Mouse (Mus musculus): Measurements from ENCODE around the gene Cela2a.
"Not testable (repeated sequence)": the region's sequence is repeated elsewhere in the genome, so short reads cannot be mapped to it uniquely, and the experiment has no call there.

Gene Cela2a

GRCm38 (mm10) chr4:141781201-141781985 lies 44.6 kb downstream of the Cela2a start:
- no peaks in the 10 kb centered on the region for H3K27me3 ChIP-seq (ENCODE audit: control insufficient read depth, insufficient read depth, low read length, poor library complexity, severe bottlenecking)
- peaks cover 17% of the 10 kb centered on the region; the same call in 1 of the 2 replicates for H3K36me3 ChIP-seq (ENCODE audit: control insufficient read depth, insufficient read depth, low read length, poor library complexity, severe bottlenecking)
- DNase-seq (ENCODE audit: low read depth, low spot score): no peak

- no peak for DNase-seq (ENCODE audit: low read depth, low spot score)
- no peaks in the 10 kb centered on the region for H3K27me3 ChIP-seq (ENCODE audit: control insufficient read depth, insufficient read depth, low read length, poor library complexity, severe bottlenecking)
- peaks cover 19% of the 10 kb centered on the region; the same call in 1 of the 2 replicates for H3K36me3 ChIP-seq (ENCODE audit: control insufficient read depth, insufficient read depth, low read length, poor library complexity, severe bottlenecking)
Measured at GRCm38 (mm10) chr4:141779828-141780227, 46.1 kb downstream of the Cela2a start.

- H3K36me3 ChIP-seq (ENCODE audit: control insufficient read depth, insufficient read depth, low read length, poor library complexity, severe bottlenecking); H3K27me3 ChIP-seq (ENCODE audit: control insufficient read depth, insufficient read depth, low read length, poor library complexity, severe bottlenecking); DNase-seq (ENCODE audit: low read depth, low spot score): not testable (repeated sequence)
Measured at GRCm38 (mm10) chr4:141773019-141773418, 52.9 kb downstream of the Cela2a start.

- H3K27me3 ChIP-seq (ENCODE audit: control insufficient read depth, insufficient read depth, low read length, poor library complexity, severe bottlenecking): no peaks in the 10 kb centered on the region
- no peak for DNase-seq (ENCODE audit: low read depth, low spot score)
- H3K36me3 ChIP-seq (ENCODE audit: control insufficient read depth, insufficient read depth, low read length, poor library complexity, severe bottlenecking): peaks cover 7% of the 10 kb centered on the region
Measured at GRCm38 (mm10) chr4:141771823-141772222, 54.1 kb downstream of the Cela2a start.

GRCm38 (mm10) chr4:141769501-141770160 lies 56.3 kb downstream of the Cela2a start:
- no peak for DNase-seq (ENCODE audit: low read depth, low spot score)
- Histone ChIP-seq H3K27me3 (ENCODE audit: control insufficient read depth, insufficient read depth, low read length, poor library complexity, severe bottlenecking) (no peaks in the 10 kb centered on the region), H3K36me3 (ENCODE audit: control insufficient read depth, insufficient read depth, low read length, poor library complexity, severe bottlenecking) (peaks cover 5% of the 10 kb centered on the region)

GRCm38 (mm10) chr4:141767353-141768036 lies 58.5 kb downstream of the Cela2a start:
- no peak for DNase-seq (ENCODE audit: low read depth, low spot score)
- peaks cover 7% of the 10 kb centered on the region for H3K36me3 ChIP-seq (ENCODE audit: control insufficient read depth, insufficient read depth, low read length, poor library complexity, severe bottlenecking)
- no peaks in the 10 kb centered on the region for H3K27me3 ChIP-seq (ENCODE audit: control insufficient read depth, insufficient read depth, low read length, poor library complexity, severe bottlenecking)

GRCm38 (mm10) chr4:141766668-141767352 lies 59.1 kb downstream of the Cela2a start:
- H3K27me3 ChIP-seq (ENCODE audit: control insufficient read depth, insufficient read depth, low read length, poor library complexity, severe bottlenecking): no peaks in the 10 kb centered on the region
- H3K36me3 ChIP-seq (ENCODE audit: control insufficient read depth, insufficient read depth, low read length, poor library complexity, severe bottlenecking): peaks cover 7% of the 10 kb centered on the region
- no peak for DNase-seq (ENCODE audit: low read depth, low spot score)

GRCm38 (mm10) chr4:141766316-141766667 lies 59.7 kb downstream of the Cela2a start:
- DNase-seq (ENCODE audit: low read depth, low spot score): peak; percentile 57
- peaks cover 7% of the 10 kb centered on the region for H3K36me3 ChIP-seq (ENCODE audit: control insufficient read depth, insufficient read depth, low read length, poor library complexity, severe bottlenecking)
- no peaks in the 10 kb centered on the region for H3K27me3 ChIP-seq (ENCODE audit: control insufficient read depth, insufficient read depth, low read length, poor library complexity, severe bottlenecking)

GRCm38 (mm10) chr4:141765008-141765407 lies 61.0 kb downstream of the Cela2a start:
- peaks cover 5% of the 10 kb centered on the region for H3K36me3 ChIP-seq (ENCODE audit: control insufficient read depth, insufficient read depth, low read length, poor library complexity, severe bottlenecking)
- H3K27me3 ChIP-seq (ENCODE audit: control insufficient read depth, insufficient read depth, low read length, poor library complexity, severe bottlenecking): no peaks in the 10 kb centered on the region
- DNase-seq (ENCODE audit: low read depth, low spot score): peak; percentile 15
